Mouse (Mus musculus): Measurements from ENCODE around the gene Clec10a.
"Not testable (repeated sequence)": the region's sequence is repeated elsewhere in the genome, so short reads cannot be mapped to it uniquely, and the experiment has no call there.

Clec10a gene

GRCm38 (mm10) chr11:70155897-70156296 is at the start of gene Clec10a:
TSS of gene Clec10a (plus strand) at chr11:70156197.
- not testable (repeated sequence) for DNase-seq

GRCm38 (mm10) chr11:70107085-70107484 is 48.9 kb upstream of the Clec10a start:
- DNase-seq, result no peak

GRCm38 (mm10) chr11:70110146-70110545 is 45.9 kb upstream of the Clec10a start:
- no peak for DNase-seq

GRCm38 (mm10) chr11:70114562-70114961 is 41.4 kb upstream of the Clec10a start:
- no peak for DNase-seq

- no peak for DNase-seq
These were observed 40.1 kb upstream of the Clec10a start for GRCm38 (mm10) chr11:70115901-70116300.

GRCm38 (mm10) chr11:70129926-70130379 is 26.0 kb upstream of the Clec10a start, which contains the start of gene Mgl2:
TSS of gene Mgl2 (plus strand) at chr11:70130329.
- no peak for DNase-seq

- DNase-seq, result not testable (repeated sequence)
These were observed 21.0 kb upstream of the Clec10a start for GRCm38 (mm10) chr11:70135001-70135400.

- DNase-seq, result peak; percentile 8
These were observed 20.1 kb upstream of the Clec10a start for GRCm38 (mm10) chr11:70135925-70136324.

- no peak for DNase-seq
These were observed 16.8 kb upstream of the Clec10a start for GRCm38 (mm10) chr11:70139171-70139570.

GRCm38 (mm10) chr11:70151072-70151471 is 4.9 kb upstream of the Clec10a start:
- DNase-seq, result no peak

- no peak for DNase-seq
These were observed 6.3 kb downstream of the Clec10a start for GRCm38 (mm10) chr11:70162336-70162735.

- DNase-seq, result no peak
These were observed 10.2 kb downstream of the Clec10a start for GRCm38 (mm10) chr11:70165972-70166921.

- DNase-seq, result no peak
These were observed 12.1 kb downstream of the Clec10a start for GRCm38 (mm10) chr11:70168136-70168535.

GRCm38 (mm10) chr11:70169471-70169870 is 13.5 kb downstream of the Clec10a start:
- DNase-seq, result peak; percentile 21

- peak; percentile 44 for DNase-seq
These were observed 14.3 kb downstream of the Clec10a start for GRCm38 (mm10) chr11:70170291-70170690.

- DNase-seq, result no peak
These were observed 15.2 kb downstream of the Clec10a start for GRCm38 (mm10) chr11:70171181-70171580.

GRCm38 (mm10) chr11:70171847-70172246 is 15.8 kb downstream of the Clec10a start:
- DNase-seq, result peak; percentile 33

- DNase-seq, result no peak
These were observed 16.3 kb downstream of the Clec10a start for GRCm38 (mm10) chr11:70172298-70172697.

- no peak for DNase-seq
These were observed 18.5 kb downstream of the Clec10a start for GRCm38 (mm10) chr11:70174491-70174890.

GRCm38 (mm10) chr11:70177647-70178046 is 21.6 kb downstream of the Clec10a start:
- DNase-seq, result no peak

GRCm38 (mm10) chr11:70178311-70178710 is 22.3 kb downstream of the Clec10a start:
- DNase-seq, result no peak

- DNase-seq, result no peak
These were observed 22.8 kb downstream of the Clec10a start for GRCm38 (mm10) chr11:70178756-70179155.

GRCm38 (mm10) chr11:70179401-70179800 is 23.4 kb downstream of the Clec10a start:
- no peak for DNase-seq

- DNase-seq, result no peak
These were observed 24.5 kb downstream of the Clec10a start for GRCm38 (mm10) chr11:70180496-70180895.

Data from cerebellum, adult 8-10 months (tissue).